Mouse (Mus musculus) testis, postnatal 14 days (tissue): ENCODE measurements around the gene Map3k3.
"Not testable (repeated sequence)": the region's sequence is repeated elsewhere in the genome, so short reads cannot be mapped to it uniquely, and the experiment has no call there.

Source experiments
- DNase-seq: peaks from one replicate; pipeline ENCODE4 v3.0.0; 2021; ENCODE audit warnings: low spot score

Gene Map3k3

GRCm38 (mm10) chr11:106083708-106084701 is at the start of gene Map3k3:
TSS of gene Map3k3 (plus strand) at chr11:106084613.
- peak; percentile 100 for DNase-seq

GRCm38 (mm10) chr11:106034986-106035385 is 49.4 kb upstream of the Map3k3 start:
- DNase-seq: no peak

GRCm38 (mm10) chr11:106036548-106037417 is 47.6 kb upstream of the Map3k3 start, which contains the start of gene Dcaf7:
TSS of gene Dcaf7 (plus strand) at chr11:106036872.
- peak; percentile 98 for DNase-seq

GRCm38 (mm10) chr11:106037418-106037751 is 47.0 kb upstream of the Map3k3 start:
- DNase-seq: peak; percentile 43

- DNase-seq: no peak
Observed at GRCm38 (mm10) chr11:106044349-106044748, 40.1 kb upstream of the Map3k3 start.

- no peak for DNase-seq
Observed at GRCm38 (mm10) chr11:106045256-106045655, 39.2 kb upstream of the Map3k3 start.

- DNase-seq: no peak
Observed at GRCm38 (mm10) chr11:106045780-106046179, 38.6 kb upstream of the Map3k3 start.

- DNase-seq: no peak
Observed at GRCm38 (mm10) chr11:106046584-106046983, 37.8 kb upstream of the Map3k3 start.

GRCm38 (mm10) chr11:106053921-106054320 is 30.5 kb upstream of the Map3k3 start:
- DNase-seq: no peak

- no peak for DNase-seq
Observed at GRCm38 (mm10) chr11:106054600-106054999, 29.8 kb upstream of the Map3k3 start.

GRCm38 (mm10) chr11:106055341-106055740 is 29.1 kb upstream of the Map3k3 start:
- DNase-seq: no peak

GRCm38 (mm10) chr11:106056819-106057491 is 27.5 kb upstream of the Map3k3 start:
- no peak for DNase-seq

GRCm38 (mm10) chr11:106058020-106058419 is 26.4 kb upstream of the Map3k3 start:
- DNase-seq: no peak

- DNase-seq: no peak
Observed at GRCm38 (mm10) chr11:106060549-106060948, 23.9 kb upstream of the Map3k3 start.

- DNase-seq: no peak
Observed at GRCm38 (mm10) chr11:106061311-106061710, 23.1 kb upstream of the Map3k3 start.

GRCm38 (mm10) chr11:106063756-106064155 is 20.7 kb upstream of the Map3k3 start:
- no peak for DNase-seq

GRCm38 (mm10) chr11:106065073-106065922 is 19.1 kb upstream of the Map3k3 start:
- no peak for DNase-seq

- DNase-seq: peak; percentile 92
Observed at GRCm38 (mm10) chr11:106065923-106066571, 18.4 kb upstream of the Map3k3 start, which contains the start of gene Taco1. TSS of gene Taco1 (plus strand) at chr11:106066061.

GRCm38 (mm10) chr11:106066616-106067015 is 17.8 kb upstream of the Map3k3 start:
- DNase-seq: not testable (repeated sequence)

- DNase-seq: no peak
Observed at GRCm38 (mm10) chr11:106073774-106074173, 10.6 kb upstream of the Map3k3 start.
